Mouse (Mus musculus): ENCODE results near the gene Rbm46.

DNA sequence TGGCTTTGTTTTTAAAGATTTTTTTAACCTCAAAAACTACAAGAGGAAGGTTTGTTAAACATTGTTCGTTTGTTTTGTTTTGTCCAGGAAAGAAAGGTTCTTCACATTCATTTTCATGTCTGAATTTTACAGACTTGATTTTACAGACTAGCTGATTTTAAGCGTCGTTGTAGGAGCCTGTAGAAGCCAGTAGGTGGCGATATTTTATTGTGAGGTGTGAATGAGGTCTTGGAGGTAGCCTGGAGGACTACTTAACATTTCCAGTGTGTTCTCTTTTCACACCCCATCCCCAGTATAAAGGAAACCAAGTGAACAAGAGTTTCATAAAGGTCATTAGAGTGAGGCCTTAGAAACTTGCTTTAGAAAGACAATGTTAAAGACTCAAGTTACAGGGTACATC is 975 bp upstream of the Rbm46 start:
- no peak for TF ChIP-seq CTCF (IDR thresholded peaks at IDR 0.05; ENCODE audit: borderline replicate concordance, control insufficient read depth, extremely low read depth, insufficient read depth, low read length, poor library complexity)
- no peak for TF ChIP-seq POLR2A (IDR thresholded peaks at IDR 0.05; ENCODE audit: control insufficient read depth, extremely low read depth, insufficient read depth, low read length, poor library complexity)
